Mouse (Mus musculus): Measurements from ENCODE around the gene Bub1b.

- TF ChIP-seq POLR2A (IDR thresholded peaks at IDR 0.05; ENCODE audit: insufficient read depth, low read depth, low read length): no peak
- TF ChIP-seq CTCF (IDR thresholded peaks at IDR 0.05; ENCODE audit: insufficient read depth, low read depth, low read length): no peak
These were observed 6.1 kb downstream of the Bub1b start for GRCm38 (mm10) chr2:118604091-118604490.

Measured in olfactory bulb, adult 2 months (tissue).